Mouse (Mus musculus) heart, embryonic 12.5 days (tissue): ENCODE results near the gene Grid2ip. TPM values are rescaled to one million over a fixed set of nuclear protein-coding genes. Genes with fewer than 3 reads are reported as not detected.
A peak's percentile ranks its signal among the peaks of the same experiment; 100 is the strongest.

ENCODE experiments used
- ATAC-seq: fragments of 200-750 bp; cut with Nextera tagmentation; 2 replicates; pipeline ENCODE4 v1.8.0; 2017; ENCODE audit warnings: moderate TSS enrichment, moderate library complexity; ENCODE audit not compliant: insufficient number of reproducible peaks, low FRiP score
- H3K27ac ChIP-seq: fragments of 300-500 bp; sonication (generic); 2 replicates; pipeline ENCODE4 v1.5.1; 2016; ENCODE audit warnings: mild to moderate bottlenecking, moderate library complexity; ENCODE audit not compliant: poor library complexity, severe bottlenecking
- H3K27me3 ChIP-seq: fragments of 300-500 bp; sonication (generic); replicated peaks from 2 replicates; pipeline ENCODE4 v1.6.1; 2016; ENCODE audit warnings: mild to moderate bottlenecking, moderate library complexity
- H3K36me3 ChIP-seq: fragments of 300-500 bp; sonication (generic); 2 replicates; pipeline ENCODE4 v1.6.1; 2016; ENCODE audit warnings: mild to moderate bottlenecking, moderate library complexity
- H3K4me1 ChIP-seq: fragments of 300-500 bp; sonication (generic); replicated peaks from 2 replicates; pipeline ENCODE4 v1.6.1; 2016; ENCODE audit warnings: mild to moderate bottlenecking
- H3K4me2 ChIP-seq: fragments of 300-500 bp; sonication (generic); 2 replicates; pipeline ENCODE4 v1.6.1; 2016; ENCODE audit warnings: mild to moderate bottlenecking, moderate library complexity
- H3K4me3 ChIP-seq: fragments of 300-500 bp; sonication (generic); 2 replicates; pipeline ENCODE4 v1.5.1; 2016; ENCODE audit warnings: mild to moderate bottlenecking
- H3K9ac ChIP-seq: fragments of 300-500 bp; sonication (generic); 2 replicates; pipeline ENCODE4 v1.6.1; 2016; ENCODE audit warnings: mild to moderate bottlenecking, moderate library complexity
- H3K9me3 ChIP-seq: fragments of 300-500 bp; sonication (generic); replicated peaks from 2 replicates; pipeline ENCODE4 v1.6.1; 2016; ENCODE audit warnings: mild to moderate bottlenecking, moderate library complexity
- WGBS: fragments of 180-500 bp; shearing (Covaris S2); methylation state at CpG from one replicate; pipeline ENCODE4 v1.1.7; 2016; 5-methylcytosine and 5-hydroxymethylcytosine counted together
- polyA plus RNA-seq: library from polyadenylated mRNA; unstranded; fragments of >200 nt; fragmentation: Nextera tagmentation; extraction: Ambion mirVana; gene quantifications from 2 replicates; pipeline ENCODE4 v1.2.1, GENCODE M21; 2016

Grid2ip gene
- polyA plus RNA-seq, 1 experiment from 2014 or later: 0.14 TPM

GRCm38 (mm10) chr5:143333872-143334271 is 23.3 kb upstream of the Grid2ip start:
- 10% methylated on average over 5 of the region's 5 CpGs for WGBS
- H3K4me1 ChIP-seq: peaks cover 9% of the 10 kb centered on the region
- no peaks in the 10 kb centered on the region for H3K27me3 ChIP-seq
- H3K4me3 ChIP-seq: no peak overlapping the region
- no peak overlapping the region for H3K27ac ChIP-seq
- no peak for ATAC-seq
- H3K36me3 ChIP-seq: no peaks in the 10 kb centered on the region
- no peaks in the 10 kb centered on the region for H3K9me3 ChIP-seq
- H3K9ac ChIP-seq: no peak overlapping the region
- H3K4me2 ChIP-seq: peak overlapping the region; percentile 34

- H3K4me2 ChIP-seq: no peak overlapping the region
- no peak overlapping the region for H3K4me3 ChIP-seq
- no peaks in the 10 kb centered on the region for H3K9me3 ChIP-seq
- no peak for ATAC-seq
- 70% methylated on average over 14 of the region's 14 CpGs for WGBS
- H3K9ac ChIP-seq: no peak overlapping the region
- no peaks in the 10 kb centered on the region for H3K36me3 ChIP-seq
- H3K4me1 ChIP-seq: peaks cover 8% of the 10 kb centered on the region
- H3K27me3 ChIP-seq: no peaks in the 10 kb centered on the region
- no peak overlapping the region for H3K27ac ChIP-seq
These were observed 22.6 kb upstream of the Grid2ip start for GRCm38 (mm10) chr5:143334418-143335088.

GRCm38 (mm10) chr5:143335089-143335460 is 22.1 kb upstream of the Grid2ip start:
- H3K36me3 ChIP-seq: no peaks in the 10 kb centered on the region
- H3K9ac ChIP-seq: no peak overlapping the region
- H3K9me3 ChIP-seq: no peaks in the 10 kb centered on the region
- peaks cover 3% of the 10 kb centered on the region for H3K4me1 ChIP-seq
- 74% methylated on average over 7 of the region's 7 CpGs for WGBS
- no peak overlapping the region for H3K27ac ChIP-seq
- no peak for ATAC-seq
- H3K4me2 ChIP-seq: no peak overlapping the region
- H3K4me3 ChIP-seq: no peak overlapping the region
- H3K27me3 ChIP-seq: 0 out of 2 replicates have a peak, but pooled peaks cover 3% of the 10 kb centered on the region

DNA sequence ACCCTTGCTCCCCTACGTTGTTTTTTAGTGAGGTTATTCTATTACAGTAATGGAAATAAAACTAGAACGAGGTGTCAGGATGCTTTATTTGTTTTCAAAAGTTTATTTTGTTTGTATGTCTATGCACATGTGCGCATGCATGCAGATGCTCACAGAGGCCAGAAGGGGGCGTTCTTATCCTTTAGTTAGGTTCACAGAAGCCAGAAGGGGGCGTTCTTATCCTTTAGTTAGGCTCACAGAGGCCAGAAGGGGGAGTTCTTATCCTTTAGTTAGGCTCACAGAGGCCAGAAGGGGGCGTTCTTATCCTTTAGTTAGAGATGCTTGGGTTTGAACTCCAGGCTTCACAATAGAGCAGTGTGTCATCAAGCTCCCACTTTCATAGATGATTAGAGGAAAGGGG is 20.6 kb upstream of the Grid2ip start:
- Histone ChIP-seq H3K27me3 (0 out of 2 replicates have a peak, but pooled peaks cover 4% of the 10 kb centered on the region), H3K4me1 (no peaks in the 10 kb centered on the region), H3K4me2 (no peak overlapping the region), H3K36me3 (no peaks in the 10 kb centered on the region), H3K9me3 (no peaks in the 10 kb centered on the region), H3K27ac (no peak overlapping the region), H3K9ac (no peak overlapping the region), H3K4me3 (no peak overlapping the region)
- WGBS: 62% methylated on average over 6 of the region's 6 CpGs
- ATAC-seq: no peak

DNA sequence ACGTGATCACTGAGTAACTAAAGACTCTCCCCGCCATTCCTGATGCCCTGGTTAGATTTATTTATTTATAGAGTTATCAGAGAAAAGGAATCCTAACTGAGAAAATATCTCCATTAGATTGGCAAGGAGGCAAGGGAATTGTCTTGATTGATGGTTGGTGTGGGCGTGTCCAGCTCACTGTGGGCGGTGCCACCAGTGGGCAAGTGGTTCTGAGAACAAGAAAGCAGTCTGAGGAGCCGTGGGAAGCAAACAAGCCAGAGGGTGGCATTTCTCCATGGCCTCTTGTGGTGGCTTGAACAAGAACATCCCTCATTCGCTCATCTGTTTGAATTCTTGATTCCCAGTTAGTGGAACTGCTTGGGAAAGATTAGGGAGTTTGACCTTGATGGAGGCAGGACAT is 17.5 kb upstream of the Grid2ip start:
- no peak overlapping the region for H3K4me2 ChIP-seq
- H3K4me3 ChIP-seq: no peak overlapping the region
- H3K27me3 ChIP-seq: 0 out of 2 replicates have a peak, but pooled peaks cover 4% of the 10 kb centered on the region
- no peak overlapping the region for H3K9ac ChIP-seq
- H3K9me3 ChIP-seq: no peaks in the 10 kb centered on the region; the same call in none of the 2 replicates
- 46% methylated on average over 6 of the region's 6 CpGs for WGBS
- no peaks in the 10 kb centered on the region for H3K36me3 ChIP-seq
- H3K27ac ChIP-seq: no peak overlapping the region
- no peaks in the 10 kb centered on the region for H3K4me1 ChIP-seq
- ATAC-seq: no peak

DNA sequence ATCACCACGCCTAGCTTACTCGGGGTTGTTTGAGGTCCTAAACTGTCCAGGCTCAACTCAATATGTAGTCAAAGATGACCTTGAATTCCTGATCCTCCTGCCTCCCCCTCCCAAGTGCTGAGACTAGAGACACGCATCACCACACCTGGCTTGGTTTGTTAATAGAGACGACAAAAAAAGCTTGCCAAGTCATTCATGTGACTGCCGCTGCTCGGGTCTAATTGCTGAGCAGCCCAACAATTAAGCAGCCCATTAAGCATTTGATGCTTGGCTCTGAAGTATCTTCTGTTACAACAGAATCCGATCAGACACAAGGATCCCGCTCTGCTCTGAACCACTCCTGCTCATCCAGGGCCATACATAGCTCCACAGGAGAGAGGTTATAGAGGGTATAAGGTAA is 10.8 kb upstream of the Grid2ip start:
- WGBS: 75% methylated on average over 8 of the region's 8 CpGs
- Histone ChIP-seq H3K9ac (no peak overlapping the region), H3K36me3 (no peaks in the 10 kb centered on the region), H3K4me3 (no peak overlapping the region), H3K27ac (no peak overlapping the region), H3K4me2 (no peak overlapping the region), H3K27me3 (no peaks in the 10 kb centered on the region), H3K9me3 (peaks cover 13% of the 10 kb centered on the region), H3K4me1 (no peaks in the 10 kb centered on the region)
- ATAC-seq: no peak

GRCm38 (mm10) chr5:143356017-143356416 is 1.1 kb upstream of the Grid2ip start:
- 36% methylated on average over 5 of the region's 5 CpGs for WGBS
- peaks cover 53% of the 10 kb centered on the region for H3K27me3 ChIP-seq
- no peak overlapping the region for H3K4me2 ChIP-seq
- H3K4me1 ChIP-seq: peaks cover 7% of the 10 kb centered on the region
- H3K27ac ChIP-seq: no peak overlapping the region
- ATAC-seq: no peak
- peaks cover 4% of the 10 kb centered on the region; the same call in 1 of the 2 replicates for H3K9me3 ChIP-seq
- no peaks in the 10 kb centered on the region for H3K36me3 ChIP-seq
- H3K9ac ChIP-seq: no peak overlapping the region
- H3K4me3 ChIP-seq: no peak overlapping the region

DNA sequence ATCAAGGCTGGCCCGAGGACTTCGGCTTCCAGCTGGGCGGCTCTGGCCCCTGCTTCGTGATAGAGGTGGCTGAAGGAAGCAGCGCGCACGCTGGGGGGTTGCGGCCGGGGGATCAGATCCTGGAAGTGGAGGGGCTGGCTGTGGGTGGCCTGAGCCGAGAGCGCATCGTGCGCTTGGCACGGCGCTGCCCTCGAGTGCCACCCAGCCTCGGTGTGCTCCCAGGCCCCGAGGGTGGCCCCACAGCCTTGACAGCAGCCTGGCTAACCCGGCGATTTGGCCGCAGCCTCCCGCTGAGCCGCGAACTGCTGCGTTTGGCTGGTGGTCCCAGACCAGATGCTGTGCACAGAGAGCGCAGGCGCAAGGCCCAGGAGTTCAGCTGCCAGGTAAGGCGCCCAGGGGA is 426 bp downstream of the Grid2ip start:
- 1% methylated on average over 28 of the region's 28 CpGs for WGBS
- Histone ChIP-seq H3K4me2 (peak overlapping the region; percentile 62), H3K36me3 (no peaks in the 10 kb centered on the region), H3K4me1 (peaks cover 7% of the 10 kb centered on the region), H3K9me3 (peaks cover 2% of the 10 kb centered on the region; the same call in 1 of the 2 replicates), H3K27ac (no peak overlapping the region), H3K27me3 (peaks cover 59% of the 10 kb centered on the region), H3K9ac (peak overlapping the region; percentile 60), H3K4me3 (peak overlapping the region; percentile 26)
- no peak for ATAC-seq

DNA sequence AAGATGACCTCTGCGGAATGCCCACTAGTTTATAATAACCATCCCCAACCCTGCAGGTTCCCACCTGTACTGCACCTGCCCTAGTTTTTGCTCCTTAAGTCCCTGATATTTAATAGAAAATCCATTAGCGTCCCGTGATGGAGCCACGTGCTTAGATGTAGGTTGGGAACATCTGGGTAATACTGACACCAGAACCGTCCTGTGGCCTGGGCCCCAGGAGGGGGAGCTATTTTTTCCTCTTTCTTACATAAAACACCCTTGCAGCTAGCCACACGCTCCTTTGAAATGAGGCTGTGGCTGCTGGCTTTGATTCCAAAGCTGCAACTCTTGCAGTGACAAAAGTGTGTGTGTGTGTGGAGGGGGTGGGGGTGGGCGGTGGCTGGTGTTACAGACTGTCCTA is 2.1 kb downstream of the Grid2ip start:
- no peak overlapping the region for H3K4me2 ChIP-seq
- no peaks in the 10 kb centered on the region for H3K9me3 ChIP-seq
- peaks cover 55% of the 10 kb centered on the region for H3K27me3 ChIP-seq
- no peak overlapping the region for H3K4me3 ChIP-seq
- H3K4me1 ChIP-seq: peaks cover 14% of the 10 kb centered on the region
- H3K9ac ChIP-seq: no peak overlapping the region
- ATAC-seq: no peak
- no peaks in the 10 kb centered on the region for H3K36me3 ChIP-seq
- no peak overlapping the region for H3K27ac ChIP-seq
- WGBS: 31% methylated on average over 7 of the region's 7 CpGs

- Histone ChIP-seq H3K9me3 (no peaks in the 10 kb centered on the region), H3K36me3 (no peaks in the 10 kb centered on the region), H3K4me1 (peaks cover 21% of the 10 kb centered on the region), H3K27me3 (peaks cover 58% of the 10 kb centered on the region), H3K27ac (no peak overlapping the region), H3K9ac (no peak overlapping the region), H3K4me2 (no peak overlapping the region), H3K4me3 (no peak overlapping the region)
- ATAC-seq: no peak
- 49% methylated on average over 5 of the region's 5 CpGs for WGBS
These were observed 2.9 kb downstream of the Grid2ip start for GRCm38 (mm10) chr5:143360000-143360399.

DNA sequence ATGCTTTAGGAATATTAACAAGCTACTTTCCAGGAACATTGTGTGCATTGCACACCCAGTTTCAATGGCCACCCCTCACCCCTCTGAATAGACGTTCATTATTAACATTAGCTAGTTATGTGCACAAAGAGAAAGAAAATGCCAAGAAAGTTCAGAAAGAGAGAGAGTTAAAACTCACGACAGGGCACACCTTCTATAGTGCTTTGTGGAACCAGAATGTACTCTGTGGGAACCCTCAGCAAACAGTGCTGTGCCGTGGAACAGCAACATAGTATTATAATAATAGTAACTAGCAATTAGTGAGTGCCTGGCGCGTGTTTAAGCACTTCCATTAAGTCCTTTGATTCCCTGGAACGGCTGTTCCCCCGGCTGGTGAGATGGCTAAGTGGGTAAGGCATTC is 4.3 kb downstream of the Grid2ip start:
- 67% methylated on average over 7 of the region's 7 CpGs for WGBS
- H3K27ac ChIP-seq: no peak overlapping the region
- ATAC-seq: no peak

More for the DNA sequence above, 4.3 kb downstream of the Grid2ip start:
- Histone ChIP-seq H3K9me3 (no peaks in the 10 kb centered on the region), H3K4me3 (no peak overlapping the region), H3K27me3 (peaks cover 62% of the 10 kb centered on the region), H3K36me3 (no peaks in the 10 kb centered on the region), H3K4me1 (peaks cover 21% of the 10 kb centered on the region), H3K4me2 (no peak overlapping the region), H3K9ac (no peak overlapping the region)
